Mouse (Mus musculus) heart, adult 2 months (tissue): ENCODE measurements around the gene Csdc2. TPM values are rescaled to one million over a fixed set of nuclear protein-coding genes. Genes with fewer than 3 reads are reported as not detected.
"Not testable (repeated sequence)": the region's sequence is repeated elsewhere in the genome, so short reads cannot be mapped to it uniquely, and the experiment has no call there.

Experiments
- DNase-seq, 2 experiments: peaks; one replicate each; pipeline ENCODE4 v3.0.0; 2021
- H3K27ac ChIP-seq: fragments of 200-600 bp; 2 replicates; pipeline ENCODE4 v1.8.1; 2022
- H3K27me3 ChIP-seq: fragments of 200-500 bp; 2 replicates; pipeline ENCODE4 v1.6.1; 2012; ENCODE audit warnings: mild to moderate bottlenecking, low read length, inconsistent platforms, mixed read lengths; ENCODE audit not compliant: control insufficient read depth, insufficient read depth
- H3K36me3 ChIP-seq: fragments of 200-500 bp; 2 replicates; pipeline ENCODE4 v1.6.1; 2012; ENCODE audit warnings: low read length, inconsistent platforms; ENCODE audit not compliant: control insufficient read depth, insufficient read depth
- H3K4me1 ChIP-seq: fragments of 200-500 bp; 2 replicates; pipeline ENCODE4 v1.6.1; 2011; ENCODE audit warnings: low read length; ENCODE audit not compliant: control insufficient read depth, insufficient read depth
- H3K4me3 ChIP-seq: fragments of 200-600 bp; 2 replicates; pipeline ENCODE4 v1.8.1; 2022
- H3K79me2 ChIP-seq: fragments of 200-500 bp; replicated peaks from 2 replicates; pipeline ENCODE4 v1.6.1; 2012; ENCODE audit warnings: mild to moderate bottlenecking, inconsistent platforms, low read length, moderate library complexity, mixed read lengths; ENCODE audit not compliant: control insufficient read depth, insufficient read depth
- H3K9ac ChIP-seq: fragments of 200-500 bp; 2 replicates; pipeline ENCODE4 v1.6.1; 2012; ENCODE audit warnings: low read depth, mild to moderate bottlenecking, control low read depth, inconsistent platforms, low read length, mixed read lengths
- CTCF ChIP-seq: fragments of 200-600 bp; IDR thresholded peaks from 2 replicates; pipeline ENCODE4 v1.8.1; 2022; ENCODE audit warnings: antibody characterized with exemption, mild to moderate bottlenecking, moderate library complexity
- EP300 ChIP-seq: fragments of 200-500 bp; IDR thresholded peaks from 2 replicates; pipeline ENCODE4 v1.6.1; 2011; ENCODE audit warnings: low read depth, low read length, control low read depth; ENCODE audit not compliant: insufficient read depth
- POLR2A ChIP-seq: fragments of 200-500 bp; IDR thresholded peaks from 2 replicates; pipeline ENCODE4 v1.6.1; 2011; ENCODE audit warnings: mild to moderate bottlenecking, low read depth, low read length, control low read depth; ENCODE audit not compliant: insufficient read depth
- WGBS: fragments of 180-500 bp; shearing (Covaris S2); methylation state at CpG from one replicate; pipeline ENCODE4 v1.1.7; 2018; 5-methylcytosine and 5-hydroxymethylcytosine counted together
- intact Hi-C: fragments of 180-260 bp; cut with DNase I; formaldehyde crosslinking; loops from one replicate; pipeline ENCODE4 v1.15.1; 2025
- polyA plus RNA-seq: library from polyadenylated mRNA; depleted of rRNA; stranded (reverse); fragments of >200 nt; gene quantifications from 2 replicates; pipeline ENCODE4 v1.2.3, GENCODE M21; 2012
- total RNA-seq, 2 experiments: library from RNA; stranded (reverse); gene quantifications; 2 replicates each; pipeline ENCODE4 v1.2.3; 2021

Csdc2 gene
- total and polyA plus RNA-seq, 3 experiments: 66.1 to 92.7 (median 85.7) TPM

- H3K36me3 ChIP-seq, H3K4me3 ChIP-seq, H3K27me3 ChIP-seq, H3K79me2 ChIP-seq, H3K4me1 ChIP-seq, H3K27ac ChIP-seq, intact Hi-C loops, DNase-seq, H3K9ac ChIP-seq: not testable (repeated sequence)
- WGBS: 88% methylated on average over 4 of the region's 4 CpGs
- peak; percentile 59 for TF ChIP-seq CTCF
Measured at GRCm38 (mm10) chr15:81908767-81909166, 27.8 kb upstream of the Csdc2 start.

- H3K79me2 ChIP-seq: no peaks in the 10 kb centered on the region
- no peak for TF ChIP-seq POLR2A
- TF ChIP-seq CTCF: no peak
- TF ChIP-seq EP300: no peak
- no peak overlapping the region for H3K9ac ChIP-seq
- no peak overlapping the region for H3K4me3 ChIP-seq
- H3K27ac ChIP-seq: peak overlapping the region; percentile 40
- H3K36me3 ChIP-seq: no peaks in the 10 kb centered on the region
- 34% methylated on average over 2 of the region's 2 CpGs for WGBS
- intact Hi-C loops: no loop called here
- H3K27me3 ChIP-seq: no peaks in the 10 kb centered on the region
- no peaks in the 10 kb centered on the region for H3K4me1 ChIP-seq
- no peak for DNase-seq
Measured at GRCm38 (mm10) chr15:81912498-81912897, 24.1 kb upstream of the Csdc2 start.

GRCm38 (mm10) chr15:81914668-81915067 lies 21.9 kb upstream of the Csdc2 start:
- Histone ChIP-seq H3K4me1 (no peaks in the 10 kb centered on the region), H3K27ac (no peak overlapping the region), H3K27me3 (no peaks in the 10 kb centered on the region), H3K9ac (no peak overlapping the region), H3K4me3 (no peak overlapping the region), H3K36me3 (no peaks in the 10 kb centered on the region), H3K79me2 (no peaks in the 10 kb centered on the region)
- intact Hi-C loops: no loop called here
- no peak for TF ChIP-seq CTCF
- TF ChIP-seq EP300: no peak
- WGBS: 58% methylated on average over 5 of the region's 5 CpGs
- DNase-seq: no peak

- H3K4me1 ChIP-seq: no peaks in the 10 kb centered on the region
- DNase-seq: no peak
- H3K4me3 ChIP-seq: no peak overlapping the region
- WGBS: 49% methylated on average over 5 of the region's 5 CpGs
- H3K27ac ChIP-seq: peak overlapping the region; percentile 1
- intact Hi-C loops: no loop called here
- no peaks in the 10 kb centered on the region for H3K36me3 ChIP-seq
- H3K79me2 ChIP-seq: no peaks in the 10 kb centered on the region
- H3K9ac ChIP-seq: no peak overlapping the region
- no peaks in the 10 kb centered on the region for H3K27me3 ChIP-seq
- TF ChIP-seq POLR2A (no peak), EP300 (no peak), CTCF (no peak)
Measured at GRCm38 (mm10) chr15:81915663-81916062, 20.9 kb upstream of the Csdc2 start.

- Histone ChIP-seq H3K36me3 (no peaks in the 10 kb centered on the region), H3K27ac (no peak overlapping the region), H3K4me3 (no peak overlapping the region), H3K27me3 (no peaks in the 10 kb centered on the region), H3K9ac (no peak overlapping the region), H3K4me1 (0 out of 2 replicates have a peak, but pooled peaks cover 1% of the 10 kb centered on the region), H3K79me2 (no peaks in the 10 kb centered on the region)
- no peak for DNase-seq
- intact Hi-C loops: loop anchor here (1.0 kb wide), 1 partner anchor 86 kb away; no protein-coding TSS in a partner anchor
- no peak for TF ChIP-seq CTCF
- TF ChIP-seq POLR2A: 0 out of 2 replicates have a peak, but pooled peaks have one; percentile 8
- no peak for TF ChIP-seq EP300
- WGBS: 83% methylated on average over 12 of the region's 12 CpGs
Measured at GRCm38 (mm10) chr15:81917201-81917600, 19.4 kb upstream of the Csdc2 start.

- Histone ChIP-seq H3K36me3 (no peaks in the 10 kb centered on the region), H3K9ac (no peak overlapping the region), H3K79me2 (no peaks in the 10 kb centered on the region), H3K4me3 (no peak overlapping the region), H3K27ac (no peak overlapping the region), H3K27me3 (no peaks in the 10 kb centered on the region), H3K4me1 (0 out of 2 replicates have a peak, but pooled peaks cover 1% of the 10 kb centered on the region)
- 49% methylated on average over 6 of the region's 6 CpGs for WGBS
- intact Hi-C loops: loop anchor here (1.0 kb wide), 1 partner anchor 87 kb away; no protein-coding TSS in a partner anchor
- TF ChIP-seq CTCF (peak; percentile 96), POLR2A (0 out of 2 replicates have a peak, but pooled peaks have one; percentile 4), EP300 (0 out of 2 replicates have a peak, but pooled peaks have one; percentile 72)
- peak; percentile 69 to 81 for DNase-seq
Measured at GRCm38 (mm10) chr15:81917621-81918463, 18.7 kb upstream of the Csdc2 start.
